ENCODE assay signal across 9 mouse cellular contexts in the genomic region with DNA sequence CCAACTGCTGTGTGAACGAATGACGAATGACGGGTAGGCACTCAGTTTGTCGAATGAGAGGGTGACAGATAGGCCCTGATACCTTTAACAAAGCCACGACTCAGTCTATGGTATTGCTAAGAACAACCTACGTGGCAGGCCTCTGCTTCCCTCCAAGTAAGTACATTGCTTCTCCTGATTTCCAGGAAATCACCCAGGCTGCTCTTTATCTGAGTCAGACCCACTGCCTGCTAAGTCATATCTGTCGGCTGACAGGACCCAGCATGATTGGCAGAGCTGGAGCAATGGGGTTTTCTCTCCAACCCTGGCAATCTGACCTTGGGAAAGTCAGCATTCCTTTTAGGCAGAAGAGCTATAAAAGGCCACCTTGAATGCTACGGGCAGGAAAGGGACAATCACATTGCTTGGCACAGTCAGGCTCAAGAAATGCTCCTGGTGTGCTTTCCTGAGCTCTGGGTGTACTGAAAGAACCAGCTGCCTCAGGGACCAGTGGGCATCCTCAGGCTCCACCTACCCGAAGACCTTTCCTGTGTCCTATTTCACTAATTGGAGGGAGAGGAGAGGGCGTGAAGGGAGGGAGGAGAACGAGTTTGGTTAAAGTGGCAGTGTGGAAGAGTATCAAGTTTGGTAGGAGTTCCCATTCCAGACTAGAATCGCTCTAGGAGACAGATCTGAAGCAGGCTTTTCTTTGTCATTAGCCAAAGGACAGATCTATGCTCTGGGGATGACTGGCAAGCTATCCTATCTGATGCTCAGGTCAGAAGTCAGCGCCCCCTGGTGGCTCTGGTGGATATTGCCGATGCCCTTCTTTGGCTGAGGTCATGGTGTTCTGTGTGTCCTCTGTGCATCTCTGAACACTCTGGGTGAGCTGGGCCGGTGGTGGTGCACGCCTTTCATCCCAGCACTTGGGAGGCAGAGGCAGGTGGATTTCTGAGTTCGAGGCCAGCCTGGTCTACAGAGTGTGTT. TPM values are rescaled to one million over a fixed set of nuclear protein-coding genes. Genes with fewer than 3 reads are reported as not detected.
DNase-seq lines count a peak whose midpoint lies in the region; ATAC-seq and TF ChIP-seq lines count a peak whose summit lies in the region.
"Had no signal": no experiment of that assay in that cellular context is flagged by ENCODE, and none has a peak within 500 bp of the region (broad histone marks: within the 10 kb centered on the region; RNA-seq: fewer than 3 reads in every experiment).

No protein-coding gene starts in this region.

- TF ChIP-seq EP300 in liver, embryonic 14.5 days (IDR thresholded peaks at IDR 0.05; ENCODE audit: low read depth): peak; percentile 96

- no peaks in the 10 kb centered on the region for H3K36me3 ChIP-seq in liver, embryonic 14.5 days (replicated peaks; ENCODE audit: control insufficient read depth, insufficient read depth, low read depth)

- H3K27ac ChIP-seq in left cerebral cortex, adult 2 months: no peak overlapping the region
- peak overlapping the region; percentile 95 for H3K27ac ChIP-seq in liver, embryonic 14.5 days

- H3K27me3 ChIP-seq in liver, embryonic 14.5 days (ENCODE audit: control insufficient read depth, insufficient read depth, low read length): no peaks in the 10 kb centered on the region; the same call in 1 of the 2 replicates

- TF ChIP-seq CTCF in left cerebral cortex, adult 2 months (IDR thresholded peaks at IDR 0.05): peak; percentile 73
- TF ChIP-seq CTCF in liver, embryonic 14.5 days (IDR thresholded peaks at IDR 0.05; ENCODE audit: low read depth): peak; percentile 96

- peak; percentile 96 for ATAC-seq in liver, embryonic 14.5 days (ENCODE audit: insufficient read depth)

- peak overlapping the region; percentile 45 for H3K9ac ChIP-seq in liver, embryonic 14.5 days (replicated peaks)

- intact Hi-C loops in left cerebral cortex, adult 2 months (cut with DNase I): no loop called here
- intact Hi-C loops in left cerebral cortex, postnatal 25 days (cut with DNase I): no loop called here

- 23% methylated on average over 17 of the region's 17 CpGs for WGBS in liver, embryonic 14.5 days (ENCODE audit: insufficient replicate concordance)

- DNase-seq in left cerebral cortex, adult 2 months (ENCODE audit: extremely low spot score in 1 of 2, low spot score in 2 of 2): peak in 1 of 2 experiments; percentile 49
- no peak for DNase-seq in left cerebral cortex, postnatal 25 days (ENCODE audit: low spot score in 2 of 2)
- DNase-seq in adrenal gland, postnatal 10 days: peak; percentile 83
- DNase-seq in embryo, embryonic 11 days: peak; percentile 68
- DNase-seq in heart, postnatal 4 days: peak; percentile 77
- peak; percentile 80 to 87 (median 80) for DNase-seq in liver, embryonic 14.5 days (ENCODE audit: low read depth in 3 of 3, low spot score in 3 of 3)
- peak; percentile 77 for DNase-seq in retina, postnatal 1 day
- peak; percentile 58 for DNase-seq in urinary bladder, postnatal 14 days (ENCODE audit: low spot score)

- no peak overlapping the region for H3K4me3 ChIP-seq in left cerebral cortex, adult 2 months
- H3K4me3 ChIP-seq in liver, embryonic 14.5 days (ENCODE audit: insufficient read depth in 1 of 2, low read depth in 2 of 2, low read length in 2 of 2): peak overlapping the region; percentile 12 to 15; a peak in 3 of 4 replicates

- H3K4me2 ChIP-seq in liver, embryonic 14.5 days (ENCODE audit: low read depth): peak overlapping the region; percentile 65

- no peaks in the 10 kb centered on the region for H3K9me3 ChIP-seq in liver, embryonic 14.5 days (ENCODE audit: control insufficient read depth, low read length)

- peaks cover 31 to 36% of the 10 kb centered on the region in 2 experiments for H3K4me1 ChIP-seq in liver, embryonic 14.5 days (replicated peaks; ENCODE audit: control insufficient read depth in 2 of 2, insufficient read depth in 2 of 2, low read length in 1 of 2)

RNA-seq across cellular contexts. Expression of a gene that starts 14.6 kb away (rescaled TPM):
- not detected for total RNA-seq in left cerebral cortex, adult 2 months (2021)
- not detected for total RNA-seq in left cerebral cortex, postnatal 25 days (2021)
- not detected for total RNA-seq in adrenal gland, postnatal 10 days (2021)
- not detected for total RNA-seq in heart, postnatal 4 days (2021)
- not detected in 2 replicates for polyA plus RNA-seq in liver, embryonic 14.5 days (2012; rRNA removed)
- 0.11 TPM in 1 of 2 replicates, not detected in the other for polyA plus RNA-seq in liver, embryonic 14.5 days (2014; fragmentation: Nextera tagmentation; extraction: Ambion mirVana)
- polyA plus RNA-seq: frontal cortex, adult 2 months had no signal

Comparison
In these comparisons a context has a peak if more than half of its experiments do, and no peak if none do; other contexts are left out.
1. DNase-seq: peak in adrenal gland, postnatal 10 days (single experiment), embryo, embryonic 11 days (single experiment), heart, postnatal 4 days (single experiment), liver, embryonic 14.5 days (3 of 3), retina, postnatal 1 day (single experiment) and urinary bladder, postnatal 14 days (single experiment); none in left cerebral cortex, postnatal 25 days (0 of 2).